Mouse (Mus musculus): ENCODE results near the gene Stat5a.

Stat5a gene

GRCm38 (mm10) chr11:100838894-100839293, 20.3 kb upstream of the Stat5a start:
- DNase-seq = no peak

- no peak for DNase-seq
Measured at GRCm38 (mm10) chr11:100839523-100839922, 19.6 kb upstream of the Stat5a start.

- peak in 1 of 2 experiments; percentile 27 for DNase-seq
Measured at GRCm38 (mm10) chr11:100840866-100841265, 18.3 kb upstream of the Stat5a start.

- DNase-seq = no peak
Measured at GRCm38 (mm10) chr11:100842025-100842424, 17.1 kb upstream of the Stat5a start.

GRCm38 (mm10) chr11:100843070-100843669, 16.0 kb upstream of the Stat5a start:
- no peak for DNase-seq

- DNase-seq = no peak
Measured at GRCm38 (mm10) chr11:100844121-100844520, 15.0 kb upstream of the Stat5a start.

- no peak for DNase-seq
Measured at GRCm38 (mm10) chr11:100845793-100846192, 13.4 kb upstream of the Stat5a start.

- DNase-seq = no peak
Measured at GRCm38 (mm10) chr11:100847572-100847971, 11.6 kb upstream of the Stat5a start.

GRCm38 (mm10) chr11:100848080-100848479, 11.1 kb upstream of the Stat5a start:
- DNase-seq = no peak

- DNase-seq = no peak
Measured at GRCm38 (mm10) chr11:100848789-100849379, 10.3 kb upstream of the Stat5a start.

- peak in 1 of 2 experiments; percentile 20 for DNase-seq
Measured at GRCm38 (mm10) chr11:100849456-100850037, 9.6 kb upstream of the Stat5a start.

GRCm38 (mm10) chr11:100850038-100850777, 8.9 kb upstream of the Stat5a start, which contains the start of gene Stat5b:
TSS of gene Stat5b (minus strand) at chr11:100850724.
- peak; percentile 80 to 89 for DNase-seq

GRCm38 (mm10) chr11:100850778-100851528, 8.2 kb upstream of the Stat5a start:
- peak; percentile 72 to 79 for DNase-seq

GRCm38 (mm10) chr11:100852088-100852487, 7.1 kb upstream of the Stat5a start:
- DNase-seq = no peak

GRCm38 (mm10) chr11:100853018-100853417, 6.1 kb upstream of the Stat5a start:
- no peak for DNase-seq

- peak in 1 of 2 experiments; percentile 27 for DNase-seq
Measured at GRCm38 (mm10) chr11:100854268-100854667, 4.9 kb upstream of the Stat5a start.

- no peak for DNase-seq
Measured at GRCm38 (mm10) chr11:100855178-100855577, 4.0 kb upstream of the Stat5a start.

- no peak for DNase-seq
Measured at GRCm38 (mm10) chr11:100857960-100858359, 1.2 kb upstream of the Stat5a start.

GRCm38 (mm10) chr11:100859579-100860075, 476 bp downstream of the Stat5a start:
- DNase-seq = no peak

GRCm38 (mm10) chr11:100860198-100861048, 1.3 kb downstream of the Stat5a start:
- peak; percentile 83 to 91 for DNase-seq

GRCm38 (mm10) chr11:100861335-100861734, 2.2 kb downstream of the Stat5a start:
- no peak for DNase-seq

GRCm38 (mm10) chr11:100861836-100862235, 2.7 kb downstream of the Stat5a start:
- DNase-seq = no peak
